Mouse (Mus musculus) ES-CJ7 (cell line): ENCODE data around the gene Pou4f1.

Experiments
- DNase-seq: peaks from one replicate; pipeline ENCODE4 v3.0.0; 2011; ENCODE audit warnings: low read depth, low spot score

Pou4f1 gene

DNA sequence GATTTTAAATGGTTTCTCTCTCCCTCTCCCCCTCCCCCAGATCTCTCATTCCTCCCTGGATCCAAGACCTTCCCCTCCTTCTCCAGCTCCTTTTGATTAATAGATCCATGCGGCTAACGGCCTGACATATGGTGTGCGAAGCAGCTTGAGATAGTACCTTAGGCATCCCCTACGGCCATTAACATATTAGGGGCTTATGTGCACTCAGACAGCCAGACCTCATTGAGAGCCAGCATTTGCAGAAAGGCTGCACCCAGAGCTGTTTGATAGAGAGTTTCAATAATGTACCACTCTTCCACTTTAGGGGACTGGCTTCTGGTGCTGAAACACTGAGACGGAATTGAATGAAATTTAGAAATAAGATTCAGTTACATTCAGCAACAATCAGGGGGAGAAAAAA, 10.8 kb downstream of the Pou4f1 start:
- DNase-seq: no peak

DNA sequence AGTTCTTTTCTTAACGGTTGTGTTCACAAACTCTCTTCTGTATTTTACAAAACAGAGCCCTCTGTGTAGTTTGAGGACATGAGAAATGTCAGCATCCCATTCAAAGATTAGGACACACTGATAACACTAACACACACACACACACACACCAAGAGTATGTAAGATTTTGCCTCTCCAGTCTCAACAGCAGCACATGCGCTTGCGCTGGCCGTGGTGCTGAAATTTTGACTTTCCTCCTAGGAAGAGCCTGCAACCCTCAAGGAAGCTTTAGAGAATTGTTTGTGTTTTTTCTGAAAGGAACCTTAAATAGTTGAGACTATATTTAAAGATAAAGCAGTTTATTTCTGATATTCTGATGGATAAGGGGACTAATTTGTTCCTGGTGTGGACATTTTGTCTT, 14.0 kb downstream of the Pou4f1 start:
- DNase-seq: peak; percentile 61

DNA sequence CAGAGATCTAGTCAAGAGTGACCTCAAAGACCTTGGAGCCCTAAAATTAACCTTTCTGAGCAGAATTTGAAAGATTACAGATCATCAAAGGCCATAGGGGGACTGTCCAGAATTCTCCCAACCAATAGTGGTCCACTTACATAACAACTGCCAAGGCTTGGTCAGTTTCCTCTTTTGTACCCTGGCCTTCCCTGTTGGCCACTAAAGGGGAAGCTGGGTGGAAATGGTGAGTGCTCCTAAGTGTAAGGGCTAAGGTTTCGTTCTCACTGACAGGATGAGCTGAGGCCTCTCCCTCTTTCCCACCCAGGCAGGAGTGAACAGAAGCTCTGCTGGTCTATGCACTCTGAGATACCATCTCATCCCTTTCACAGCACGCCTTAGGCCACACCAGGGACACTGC, 33.5 kb downstream of the Pou4f1 start:
- DNase-seq: no peak

DNA sequence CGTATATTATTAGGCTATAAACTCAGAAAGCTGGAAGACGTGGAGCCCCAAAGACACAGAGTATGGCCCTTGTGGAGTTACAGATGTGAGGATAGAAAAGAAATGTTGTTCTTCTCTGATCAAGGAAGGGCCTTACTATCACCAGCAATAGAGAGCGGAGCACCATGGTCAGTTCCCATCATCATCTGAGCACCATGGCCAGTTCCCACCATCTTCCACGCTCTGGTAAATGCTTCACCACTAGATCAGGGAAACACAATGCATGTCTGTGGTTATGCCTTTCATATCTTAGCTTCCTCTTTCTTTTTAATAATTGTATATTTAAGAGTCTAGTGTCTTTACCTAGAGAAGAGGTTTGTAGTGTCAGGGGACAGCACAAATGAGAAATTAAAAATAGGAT, 37.0 kb downstream of the Pou4f1 start:
- DNase-seq: no peak

DNA sequence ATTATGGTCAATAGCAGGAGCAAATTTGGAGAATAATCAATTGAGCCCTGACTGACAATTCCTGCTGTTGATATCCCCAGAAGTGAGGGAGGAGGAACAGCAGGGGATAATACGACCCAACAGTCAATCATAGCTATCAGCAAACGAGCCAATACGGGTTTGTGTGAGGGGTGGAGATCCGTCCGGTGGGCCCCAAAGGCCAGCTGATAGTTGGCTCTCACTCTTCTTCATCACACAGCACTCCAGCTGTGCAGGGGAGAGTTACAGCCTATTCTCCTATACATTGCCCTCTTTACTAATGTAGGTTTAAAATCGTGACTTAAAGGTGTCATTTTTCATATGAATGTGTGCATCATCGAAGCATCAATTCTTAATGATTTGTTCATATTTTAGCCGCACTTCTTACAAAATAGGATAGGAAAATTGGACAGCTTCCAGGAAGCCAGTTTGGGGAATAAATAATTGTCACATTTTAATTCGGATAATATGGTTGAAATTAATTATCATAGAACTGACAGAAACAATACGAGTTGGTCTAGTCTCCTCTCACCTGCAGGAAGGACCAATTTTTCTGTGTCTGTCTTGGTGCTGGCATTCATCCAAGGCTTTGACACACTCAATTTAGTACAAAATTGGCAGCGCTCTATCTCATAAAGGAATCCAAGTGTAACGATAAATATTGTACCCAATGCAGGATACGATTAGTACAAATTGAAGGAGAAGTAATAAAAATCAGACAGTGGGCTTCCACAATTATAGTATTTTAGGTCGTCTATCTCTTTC, 43.9 kb downstream of the Pou4f1 start:
- DNase-seq: no peak
